Mouse (Mus musculus) kidney, embryonic 14.5 days (tissue): Measurements from ENCODE around the gene Tub. TPM values are rescaled to one million over a fixed set of nuclear protein-coding genes. Genes with fewer than 3 reads are reported as not detected.

ENCODE experiments used
- ATAC-seq: fragments of 200-750 bp; cut with Nextera tagmentation; 2 replicates; pipeline ENCODE4 v1.8.0; 2017; ENCODE audit warnings: moderate number of reproducible peaks, mild to moderate bottlenecking, moderate TSS enrichment, moderate library complexity; ENCODE audit not compliant: low FRiP score, low TSS enrichment
- H3K27ac ChIP-seq: fragments of 300-500 bp; sonication (generic); 2 replicates; pipeline ENCODE4 v1.5.1; 2014; ENCODE audit warnings: low read depth, mild to moderate bottlenecking, low read length, moderate library complexity, mixed read lengths
- H3K27me3 ChIP-seq: fragments of 300-500 bp; sonication (generic); 2 replicates; pipeline ENCODE4 v1.6.1; 2014; ENCODE audit warnings: mild to moderate bottlenecking, low read length; ENCODE audit not compliant: control insufficient read depth, insufficient read depth
- H3K36me3 ChIP-seq: fragments of 300-500 bp; sonication (generic); 2 replicates; pipeline ENCODE4 v1.6.1; 2014; ENCODE audit warnings: low read length, mixed read lengths; ENCODE audit not compliant: control insufficient read depth, insufficient read depth
- H3K4me1 ChIP-seq: fragments of 300-500 bp; sonication (generic); 2 replicates; pipeline ENCODE4 v1.6.1; 2014; ENCODE audit warnings: low read length, mixed read lengths; ENCODE audit not compliant: control insufficient read depth, insufficient read depth
- H3K4me2 ChIP-seq: fragments of 300-500 bp; sonication (generic); replicated peaks from 2 replicates; pipeline ENCODE4 v1.6.1; 2014; ENCODE audit warnings: low read depth, mild to moderate bottlenecking, low read length
- H3K4me3 ChIP-seq: fragments of 300-500 bp; sonication (generic); 2 replicates; pipeline ENCODE4 v1.5.1; 2014; ENCODE audit warnings: mild to moderate bottlenecking, low read length
- H3K9ac ChIP-seq: fragments of 300-500 bp; sonication (generic); 2 replicates; pipeline ENCODE4 v1.6.1; 2014; ENCODE audit warnings: low read depth, mild to moderate bottlenecking, low read length, moderate library complexity
- H3K9me3 ChIP-seq: fragments of 300-500 bp; sonication (generic); 2 replicates; pipeline ENCODE4 v1.6.1; 2016; ENCODE audit warnings: low read length; ENCODE audit not compliant: control insufficient read depth
- WGBS: fragments of 180-500 bp; shearing (Covaris S2); extraction: QIAGEN DNeasy Blood & Tissue Kit; methylation state at CpG from one replicate; pipeline ENCODE4 v1.1.7; 2014; 5-methylcytosine and 5-hydroxymethylcytosine counted together
- polyA plus RNA-seq: library from polyadenylated mRNA; unstranded; fragments of >200 nt; fragmentation: Nextera tagmentation; extraction: Ambion mirVana; gene quantifications from 2 replicates; pipeline ENCODE4 v1.2.1, GENCODE M21; 2014

Gene Tub
- polyA plus RNA-seq, 1 experiment from 2014 or later = 0.81 TPM

DNA sequence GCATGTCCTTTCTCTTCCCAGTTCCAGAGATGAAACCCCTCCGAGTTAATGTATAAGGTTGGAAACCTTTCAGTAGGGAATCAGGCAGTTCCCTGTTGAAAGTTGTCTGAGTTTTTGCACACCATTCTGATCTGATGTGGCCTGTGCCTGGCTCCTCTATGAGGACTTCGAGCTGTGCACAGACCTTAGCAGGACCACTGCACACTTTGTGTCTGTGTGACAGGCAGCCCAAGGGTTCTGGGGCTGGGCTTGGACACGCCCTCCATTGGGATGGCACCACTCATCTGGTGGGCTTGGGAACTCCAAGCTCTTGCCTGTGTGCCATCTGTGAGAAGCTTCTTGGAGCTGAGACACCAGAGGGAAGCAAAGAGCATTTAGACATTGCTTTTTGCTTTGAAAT lies 81.2 kb downstream of the Tub start:
- H3K27ac ChIP-seq = no peak overlapping the region
- H3K4me1 ChIP-seq = no peaks in the 10 kb centered on the region
- H3K9ac ChIP-seq = no peak overlapping the region
- no peak for ATAC-seq
- no peaks in the 10 kb centered on the region for H3K27me3 ChIP-seq
- H3K9me3 ChIP-seq = no peaks in the 10 kb centered on the region
- H3K4me3 ChIP-seq = no peak overlapping the region
- 87% methylated on average over 3 of the region's 3 CpGs for WGBS
- no peak overlapping the region for H3K4me2 ChIP-seq
- no peaks in the 10 kb centered on the region for H3K36me3 ChIP-seq

GRCm38 (mm10) chr7:109032054-109032453 lies 81.9 kb downstream of the Tub start:
- Histone ChIP-seq H3K36me3 (no peaks in the 10 kb centered on the region), H3K27ac (no peak overlapping the region), H3K4me1 (no peaks in the 10 kb centered on the region), H3K27me3 (no peaks in the 10 kb centered on the region), H3K9me3 (no peaks in the 10 kb centered on the region), H3K9ac (no peak overlapping the region), H3K4me3 (no peak overlapping the region), H3K4me2 (no peak overlapping the region)
- no peak for ATAC-seq
- 84% methylated on average over 2 of the region's 2 CpGs for WGBS

- Histone ChIP-seq H3K27me3 (no peaks in the 10 kb centered on the region), H3K4me2 (no peak overlapping the region), H3K9me3 (no peaks in the 10 kb centered on the region), H3K27ac (no peak overlapping the region), H3K9ac (no peak overlapping the region), H3K4me1 (no peaks in the 10 kb centered on the region), H3K4me3 (no peak overlapping the region), H3K36me3 (no peaks in the 10 kb centered on the region)
- no peak for ATAC-seq
- WGBS = 73% methylated on average over 8 of the region's 8 CpGs
Observed at GRCm38 (mm10) chr7:109038121-109038735, 88.1 kb downstream of the Tub start.

DNA sequence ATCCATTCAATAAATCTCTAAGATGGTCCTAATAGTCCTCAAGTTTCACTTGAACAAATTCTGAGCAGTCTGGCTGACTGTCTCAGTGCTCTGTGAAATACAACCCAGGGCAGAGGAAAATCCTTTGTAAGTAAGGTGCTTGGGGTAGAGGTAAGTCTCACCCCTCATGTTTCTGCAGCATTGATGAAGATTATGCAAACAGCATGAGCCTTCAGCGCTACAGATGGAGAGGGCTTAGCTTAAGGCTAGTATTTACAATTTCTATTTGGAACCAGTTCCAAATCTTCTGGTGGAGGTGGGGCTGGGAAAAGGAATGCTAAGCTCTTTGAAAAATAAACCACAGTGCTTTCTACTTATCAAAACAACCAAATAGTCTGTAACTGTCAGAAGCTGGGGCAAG lies 88.8 kb downstream of the Tub start:
- Histone ChIP-seq H3K9me3 (no peaks in the 10 kb centered on the region), H3K9ac (no peak overlapping the region), H3K4me2 (no peak overlapping the region), H3K4me3 (no peak overlapping the region), H3K27ac (no peak overlapping the region), H3K27me3 (no peaks in the 10 kb centered on the region), H3K36me3 (no peaks in the 10 kb centered on the region), H3K4me1 (no peaks in the 10 kb centered on the region)
- WGBS = 58% methylated on average over 1 of the region's 1 CpGs
- no peak for ATAC-seq

DNA sequence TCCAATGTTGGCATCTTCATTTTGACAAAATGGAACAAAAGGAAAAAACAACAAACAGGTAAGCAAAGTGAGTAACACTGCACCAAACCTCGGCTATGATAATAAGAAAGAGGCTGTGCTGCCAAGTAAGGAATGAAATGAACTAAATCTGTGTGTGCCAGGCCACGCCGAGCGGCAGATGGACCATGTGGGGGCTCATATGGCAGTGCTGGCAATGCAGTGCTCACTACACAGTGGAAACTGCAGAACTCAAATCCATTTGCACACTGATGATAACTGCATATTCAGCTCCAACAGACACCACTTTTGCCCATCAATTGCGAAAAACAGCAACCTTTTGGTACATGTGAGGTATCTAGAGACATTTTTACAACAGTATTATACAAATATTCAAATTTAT lies 89.3 kb downstream of the Tub start:
- H3K4me1 ChIP-seq = no peaks in the 10 kb centered on the region
- H3K27me3 ChIP-seq = no peaks in the 10 kb centered on the region
- no peak for ATAC-seq
- H3K4me2 ChIP-seq = no peak overlapping the region
- no peak overlapping the region for H3K4me3 ChIP-seq
- 88% methylated on average over 5 of the region's 5 CpGs for WGBS
- no peaks in the 10 kb centered on the region for H3K9me3 ChIP-seq
- H3K27ac ChIP-seq = no peak overlapping the region
- H3K9ac ChIP-seq = no peak overlapping the region
- no peaks in the 10 kb centered on the region for H3K36me3 ChIP-seq

DNA sequence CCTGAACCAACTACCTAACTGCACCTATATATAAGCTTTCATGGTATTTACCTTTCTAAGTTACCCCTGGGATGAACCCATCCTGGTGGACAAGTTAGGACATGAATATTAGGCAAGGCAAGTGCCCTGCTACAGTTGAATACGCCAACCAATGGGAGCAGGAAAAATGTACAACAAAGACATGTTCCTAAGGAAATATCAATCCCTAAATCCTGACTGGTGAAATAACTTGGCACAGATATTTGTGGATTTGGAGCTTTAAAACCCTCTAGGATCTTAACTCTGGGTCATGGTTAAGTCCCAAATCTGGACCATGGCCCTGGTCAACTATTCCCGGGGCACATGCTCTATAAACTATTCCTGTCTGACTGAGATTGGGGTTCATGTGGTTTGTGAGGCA lies 95.7 kb downstream of the Tub start:
- no peak overlapping the region for H3K4me3 ChIP-seq
- no peaks in the 10 kb centered on the region for H3K27me3 ChIP-seq
- H3K9ac ChIP-seq = no peak overlapping the region
- no peak overlapping the region for H3K4me2 ChIP-seq
- H3K27ac ChIP-seq = no peak overlapping the region
- no peak for ATAC-seq
- H3K4me1 ChIP-seq = no peaks in the 10 kb centered on the region
- 98% methylated on average over 2 of the region's 2 CpGs for WGBS
- no peaks in the 10 kb centered on the region for H3K9me3 ChIP-seq
- H3K36me3 ChIP-seq = no peaks in the 10 kb centered on the region

GRCm38 (mm10) chr7:109050831-109051230 lies 100.7 kb downstream of the Tub start:
- no peak overlapping the region for H3K4me3 ChIP-seq
- ATAC-seq = no peak
- H3K36me3 ChIP-seq = no peaks in the 10 kb centered on the region
- no peaks in the 10 kb centered on the region for H3K4me1 ChIP-seq
- no peaks in the 10 kb centered on the region for H3K9me3 ChIP-seq
- H3K27ac ChIP-seq = no peak overlapping the region
- no peak overlapping the region for H3K4me2 ChIP-seq
- 83% methylated on average over 1 of the region's 1 CpGs for WGBS
- no peak overlapping the region for H3K9ac ChIP-seq
- H3K27me3 ChIP-seq = no peaks in the 10 kb centered on the region

DNA sequence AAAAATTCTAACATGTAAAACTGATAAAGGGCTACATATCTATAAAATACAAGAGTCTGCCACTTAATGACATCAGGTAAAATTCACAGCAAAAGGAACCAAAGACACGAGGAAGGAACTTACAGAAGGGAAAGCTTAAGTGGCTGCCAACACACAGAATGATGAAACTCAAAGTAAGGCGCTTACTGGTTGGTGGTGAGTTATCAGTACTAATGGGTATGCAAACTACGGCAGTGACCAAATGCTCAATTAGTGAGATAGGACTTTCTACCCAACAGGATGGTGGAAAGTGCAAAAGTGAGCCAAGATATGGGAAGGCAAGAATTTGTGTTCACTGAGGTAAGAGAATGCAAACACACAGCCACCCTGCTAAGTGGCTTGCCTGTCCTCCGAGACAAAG lies 109.4 kb downstream of the Tub start:
- Histone ChIP-seq H3K27me3 (no peaks in the 10 kb centered on the region), H3K4me3 (no peak overlapping the region), H3K9me3 (no peaks in the 10 kb centered on the region), H3K4me1 (no peaks in the 10 kb centered on the region), H3K9ac (no peak overlapping the region), H3K4me2 (no peak overlapping the region), H3K36me3 (no peaks in the 10 kb centered on the region), H3K27ac (no peak overlapping the region)
- ATAC-seq = no peak
- 85% methylated on average over 4 of the region's 4 CpGs for WGBS

DNA sequence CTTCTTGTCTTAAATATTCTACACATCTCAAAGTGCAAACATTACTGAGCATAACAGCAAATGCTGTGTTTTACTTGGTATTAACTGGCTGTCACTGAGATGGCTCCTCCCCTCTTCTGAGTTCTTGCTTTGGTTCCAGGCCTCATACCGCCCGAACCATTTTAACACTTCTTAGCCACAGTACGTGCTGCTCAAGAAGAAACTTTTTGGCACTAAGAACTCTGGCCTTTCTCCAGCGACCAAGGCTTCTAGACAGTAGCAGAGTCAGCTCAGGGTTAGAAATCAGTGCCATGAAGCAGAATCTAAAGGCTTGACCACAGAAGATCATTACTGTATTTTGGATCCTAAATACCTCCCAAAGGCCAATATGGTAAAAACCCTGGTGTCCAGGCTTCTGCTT lies 119.5 kb downstream of the Tub start:
- no peak overlapping the region for H3K27ac ChIP-seq
- no peak overlapping the region for H3K9ac ChIP-seq
- no peak overlapping the region for H3K4me3 ChIP-seq
- no peak overlapping the region for H3K4me2 ChIP-seq
- no peaks in the 10 kb centered on the region for H3K9me3 ChIP-seq
- H3K36me3 ChIP-seq = no peaks in the 10 kb centered on the region
- no peaks in the 10 kb centered on the region for H3K27me3 ChIP-seq
- WGBS = 82% methylated on average over 4 of the region's 4 CpGs
- ATAC-seq = no peak
- no peaks in the 10 kb centered on the region for H3K4me1 ChIP-seq
